Mouse (Mus musculus) testis, adult 2 months (tissue): ENCODE measurements around the gene Gm21775.
"Not testable (repeated sequence)": the region's sequence is repeated elsewhere in the genome, so short reads cannot be mapped to it uniquely, and the experiment has no call there.

ENCODE experiments used
- CTCF ChIP-seq: fragments of 200-500 bp; IDR thresholded peaks from 2 replicates; pipeline ENCODE4 v1.5.1; 2012; ENCODE audit warnings: low read depth, mild to moderate bottlenecking, inconsistent platforms, low read length, moderate library complexity; ENCODE audit not compliant: control insufficient read depth, insufficient read depth, insufficient replicate concordance
- POLR2A ChIP-seq: fragments of 200-500 bp; IDR thresholded peaks from 2 replicates; pipeline ENCODE4 v1.6.1; 2012; ENCODE audit warnings: low read depth, mild to moderate bottlenecking, inconsistent platforms, low read length, moderate library complexity; ENCODE audit not compliant: control insufficient read depth

DNA sequence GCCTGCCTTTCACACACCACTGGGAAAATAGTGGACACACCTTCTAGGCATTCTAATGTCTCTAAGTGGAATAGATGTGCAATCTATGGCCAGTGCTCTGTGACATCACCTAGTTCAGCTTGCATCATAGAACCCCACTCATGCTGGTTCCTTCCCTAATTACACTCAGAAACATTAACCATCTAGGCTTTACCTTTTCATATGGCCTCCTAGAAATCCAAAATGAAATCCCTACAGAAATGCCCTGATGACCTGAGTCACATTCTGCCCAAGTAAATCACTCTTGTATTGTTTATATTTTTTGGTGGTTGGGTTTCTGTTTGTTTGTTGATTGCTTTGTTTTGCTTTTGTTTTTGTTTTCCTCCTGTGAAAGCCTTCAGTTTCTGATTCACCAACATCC, 17.3 kb upstream of the Gm21775 start, which contains the start of gene Gm20737:
- TF ChIP-seq POLR2A, CTCF: not testable (repeated sequence)
